Mouse (Mus musculus): ENCODE measurements at regions not wholly inside any gene's neighbourhood (a gene's known extent, or its start where the extent isn't known, plus 50 kb on each side); places are given as distances from the start of the nearest gene placed in this dataset.

DNA sequence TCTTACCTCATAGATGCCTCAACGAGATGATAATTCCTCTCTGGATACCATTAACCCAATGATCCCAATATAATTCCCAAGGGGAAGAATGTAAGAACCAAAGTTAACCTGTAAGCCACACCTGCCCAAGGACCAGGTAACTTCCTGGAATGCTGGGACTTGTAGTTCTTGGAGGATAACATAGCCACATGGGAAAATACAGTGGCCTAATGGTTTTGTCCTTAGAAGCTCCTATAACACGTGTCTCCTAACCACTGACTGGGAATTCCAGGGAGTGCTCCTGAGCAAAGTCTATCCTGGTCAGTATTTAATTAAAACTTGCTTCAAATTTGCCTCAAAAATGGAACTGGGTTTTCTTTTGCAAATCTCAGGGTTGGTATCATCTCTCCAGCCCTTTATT lies 119.9 kb downstream of the Evx1 start:
- DNase-seq: no peak

DNA sequence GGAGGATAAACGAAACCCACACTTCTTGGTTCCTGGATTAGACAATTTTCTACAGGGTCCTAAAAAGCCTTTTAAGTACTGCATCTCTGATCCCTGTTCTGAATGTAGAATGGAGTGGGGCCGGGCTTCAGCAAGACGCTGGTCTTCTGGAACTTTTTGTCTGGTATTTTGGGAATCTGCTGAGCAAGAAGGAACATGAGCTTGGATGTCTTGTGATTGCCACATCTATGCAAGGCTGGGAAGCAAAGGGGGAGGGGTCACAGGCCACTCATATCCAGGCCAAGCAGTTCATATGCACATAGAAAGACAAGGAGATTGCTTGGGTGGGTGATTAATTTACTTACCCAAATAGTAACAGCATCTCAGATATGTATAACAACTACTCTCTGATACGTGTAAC lies 121.5 kb downstream of the Evx1 start:
- no peak for DNase-seq

DNA sequence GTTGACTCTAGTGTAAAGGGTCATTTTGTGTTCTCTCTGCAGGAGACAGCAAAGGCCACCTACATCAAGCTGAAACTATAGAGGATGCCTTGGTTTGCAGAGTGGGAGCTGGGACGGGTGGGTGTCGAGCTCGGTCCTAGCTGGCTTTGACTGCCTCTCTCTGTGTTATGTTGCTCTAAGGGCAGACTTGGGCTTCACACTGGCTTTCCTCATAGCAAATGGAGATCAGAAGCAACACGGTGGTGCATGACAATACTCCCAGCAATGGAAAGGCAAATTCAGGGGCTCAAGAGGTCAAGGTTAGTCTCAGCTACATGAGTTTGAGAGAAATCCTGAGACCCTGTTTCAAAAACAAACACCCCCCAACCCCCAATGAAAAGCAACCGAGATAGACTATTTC lies 122.1 kb downstream of the Evx1 start:
- DNase-seq: no peak

GRCm38 (mm10) chr6:52438366-52438765 lies 125.1 kb downstream of the Evx1 start:
- DNase-seq: no peak

- DNase-seq: no peak
Measured at GRCm38 (mm10) chr6:52439204-52439603, 125.9 kb downstream of the Evx1 start.

GRCm38 (mm10) chr6:52440160-52440559 lies 126.9 kb downstream of the Evx1 start:
- DNase-seq: no peak

DNA sequence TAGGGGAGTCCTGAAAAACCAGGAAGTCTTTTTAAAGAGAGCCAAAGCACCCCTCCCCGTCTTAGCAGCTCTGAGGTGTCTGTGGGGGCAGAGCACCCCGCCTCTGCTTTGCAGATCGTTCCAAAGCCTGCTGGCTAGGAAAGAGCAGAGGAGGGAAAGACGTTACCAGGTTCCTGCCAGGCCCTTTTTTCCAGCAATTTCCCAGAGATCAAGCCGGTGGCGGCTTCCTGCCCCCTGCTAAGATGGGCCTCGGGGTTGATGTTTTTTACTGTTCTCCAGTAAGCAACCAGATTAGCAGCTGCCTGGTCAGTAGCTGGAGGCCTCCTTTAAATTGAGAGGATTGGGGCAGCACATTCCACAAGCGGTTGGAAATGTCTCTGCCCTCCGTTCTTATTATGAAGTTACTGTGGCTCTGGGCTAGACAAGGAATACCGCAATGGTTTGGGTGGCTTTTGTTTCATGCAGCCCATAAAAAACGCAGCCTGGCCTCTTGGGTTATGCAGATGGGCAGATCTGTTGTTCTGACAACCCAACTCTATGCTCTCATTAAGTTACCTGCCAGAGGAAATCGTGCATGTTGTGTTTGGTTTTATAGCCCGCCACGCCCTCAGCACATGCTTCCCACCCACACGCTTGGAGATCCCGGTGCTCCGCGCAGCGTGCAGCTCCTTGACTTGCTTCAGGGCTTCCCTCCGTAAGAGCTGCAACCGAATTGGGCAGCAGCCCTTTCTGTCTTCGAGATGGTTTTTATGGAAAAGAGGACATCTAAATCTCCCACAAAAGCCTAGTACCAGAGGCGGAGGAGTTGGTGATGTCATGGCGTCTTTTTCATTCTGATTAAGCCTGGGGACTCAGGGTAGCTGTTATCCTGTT lies 130.1 kb downstream of the Evx1 start:
- DNase-seq: no peak

DNA sequence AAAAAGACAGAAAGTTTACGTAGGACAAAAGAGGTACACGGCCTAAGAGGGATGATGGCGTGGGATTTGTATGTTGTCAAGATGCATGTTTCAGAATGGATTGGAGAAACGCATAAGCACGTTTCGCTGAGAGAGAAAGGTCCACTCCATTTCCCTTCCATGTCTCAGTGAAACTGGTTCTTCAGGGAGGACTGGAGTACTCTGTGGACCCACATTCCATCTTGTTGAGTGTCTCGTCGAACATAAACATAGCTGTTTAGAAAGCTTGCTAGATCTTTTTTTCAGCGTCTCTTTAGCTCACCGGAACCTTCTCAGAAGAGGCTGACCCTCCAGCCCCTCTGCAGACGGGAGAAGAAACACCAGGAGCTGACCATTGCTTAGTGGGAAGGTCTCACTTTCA lies 145.5 kb downstream of the Evx1 start:
- DNase-seq: no peak

- peak in 1 of 2 experiments; percentile 12 for DNase-seq
Measured at GRCm38 (mm10) chr6:52461186-52461585, 147.9 kb downstream of the Evx1 start.

GRCm38 (mm10) chr6:52463369-52463768 lies 150.1 kb downstream of the Evx1 start:
- no peak for DNase-seq

DNA sequence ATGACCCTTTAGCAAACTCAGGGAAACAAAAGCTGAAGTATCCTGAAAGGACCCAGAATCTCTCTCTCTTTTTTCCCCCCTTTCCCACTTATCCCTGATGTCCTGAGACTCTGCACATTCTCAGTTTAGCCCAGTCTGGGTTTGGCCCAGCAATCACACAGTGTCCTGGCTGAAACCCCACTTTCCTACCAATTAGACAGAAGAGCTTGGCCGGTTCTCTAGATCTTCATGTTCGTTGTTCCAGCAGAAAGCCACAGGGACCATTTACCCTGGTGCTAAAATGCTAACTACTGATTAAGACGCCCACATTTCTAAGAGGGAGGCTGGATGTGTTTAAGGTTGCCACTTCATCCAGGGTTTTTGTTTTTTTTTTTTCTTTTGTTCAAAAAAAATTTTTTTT lies 151.3 kb downstream of the Evx1 start:
- DNase-seq: no peak

GRCm38 (mm10) chr6:52465834-52466525 lies 152.7 kb downstream of the Evx1 start:
- DNase-seq: no peak

GRCm38 (mm10) chr6:52470831-52471230 lies 157.5 kb downstream of the Evx1 start:
- DNase-seq: no peak

DNA sequence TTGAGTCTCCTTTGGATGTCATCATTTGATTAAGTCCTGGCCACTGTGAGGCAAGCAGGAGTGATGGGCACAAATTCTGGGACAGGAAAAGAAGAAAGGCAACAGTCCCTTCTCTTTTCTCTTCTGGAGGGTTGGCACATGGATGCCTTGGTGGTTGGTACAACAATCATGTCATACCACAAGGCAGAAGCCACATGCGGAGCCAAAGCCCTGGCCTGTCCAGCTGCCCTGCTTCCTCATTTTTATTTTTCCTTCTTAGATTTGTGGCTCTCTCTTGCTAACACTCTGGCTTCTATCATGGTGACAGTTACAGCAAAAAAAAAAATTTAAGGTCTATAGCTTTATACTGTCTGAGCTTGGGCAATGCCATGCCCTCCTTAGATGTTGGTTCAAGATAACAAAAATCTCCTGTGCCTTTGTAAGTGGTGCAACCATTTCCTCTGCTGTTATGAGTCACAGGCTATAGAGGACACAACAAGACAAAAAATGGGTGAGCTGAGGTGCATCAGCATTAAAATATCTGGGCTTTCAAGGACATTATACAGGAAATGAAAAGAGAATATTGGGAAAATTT lies 158.2 kb downstream of the Evx1 start:
- DNase-seq: no peak

- DNase-seq: no peak
Measured at GRCm38 (mm10) chr6:52472008-52472407, 158.7 kb downstream of the Evx1 start.

DNA sequence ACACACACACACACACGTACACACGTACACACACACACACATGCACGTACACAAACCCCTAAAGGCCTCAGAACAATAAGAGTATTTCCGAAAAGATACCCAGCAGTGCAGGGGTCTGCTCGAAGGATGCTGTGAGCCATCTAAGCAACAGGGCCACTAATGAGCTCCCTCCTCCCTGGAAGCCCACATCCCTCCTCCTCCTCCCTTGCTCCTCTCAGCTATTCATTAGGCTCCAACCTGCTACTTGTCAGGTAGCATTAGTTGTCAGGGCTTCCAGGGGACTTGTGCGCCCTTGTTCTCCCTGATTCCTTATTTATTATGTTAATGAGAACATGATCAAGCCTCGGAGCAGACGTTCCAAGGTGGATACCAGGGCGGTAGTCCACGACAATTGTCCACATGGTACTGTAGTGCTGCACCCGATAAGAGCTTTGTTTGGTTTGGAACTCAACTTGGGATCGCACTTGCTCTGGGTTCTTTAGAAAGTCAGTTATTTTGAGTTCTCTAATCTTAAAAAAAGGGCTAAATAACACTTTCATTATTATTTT lies 159.8 kb downstream of the Evx1 start:
- no peak for DNase-seq

- DNase-seq: no peak
Measured at GRCm38 (mm10) chr6:52473924-52474323, 160.6 kb downstream of the Evx1 start.

DNA sequence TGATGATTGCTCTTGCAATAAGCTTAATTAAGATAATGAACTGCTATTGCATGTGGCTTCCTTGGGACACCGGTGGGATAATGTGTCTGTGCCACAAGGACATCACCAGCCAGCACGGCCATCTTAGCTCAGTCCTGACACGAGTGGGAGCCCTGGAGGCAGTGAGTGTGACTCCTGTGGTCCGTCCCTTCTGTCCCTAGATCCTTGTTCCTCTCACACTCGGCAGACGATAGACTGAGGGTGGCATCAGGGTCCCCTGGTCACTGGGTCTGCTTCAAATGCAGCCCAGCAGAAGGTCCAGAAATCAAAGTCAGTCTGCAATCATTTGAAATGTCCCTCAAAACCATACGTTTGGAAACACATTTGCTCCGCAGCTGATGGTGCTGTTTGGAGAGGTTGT lies 162.4 kb downstream of the Evx1 start:
- DNase-seq: no peak

DNA sequence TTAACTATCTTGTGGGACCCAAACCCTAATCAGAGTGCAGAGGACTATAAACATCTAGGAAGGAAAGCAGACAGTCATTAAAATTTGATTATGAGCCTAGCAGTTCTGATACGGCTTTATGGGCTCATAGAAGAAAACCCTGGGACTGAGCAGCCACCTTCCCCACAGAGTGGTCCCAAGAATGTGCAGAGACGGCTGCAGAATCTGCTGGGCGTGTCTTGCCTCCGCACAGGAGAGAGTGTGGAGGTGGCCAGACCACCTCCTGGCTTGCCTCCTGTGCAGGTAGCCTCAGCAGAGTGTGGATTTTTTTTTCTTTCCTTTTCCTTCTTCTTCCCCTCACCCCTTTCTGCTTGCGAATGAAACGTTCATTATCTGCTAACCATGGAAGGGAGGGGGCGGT lies 163.3 kb downstream of the Hibadh start:
- no peak for DNase-seq

- no peak for DNase-seq
Measured at GRCm38 (mm10) chr6:52477380-52477779, 162.8 kb downstream of the Hibadh start.

GRCm38 (mm10) chr6:52478624-52479023 lies 161.6 kb downstream of the Hibadh start:
- DNase-seq: no peak

DNA sequence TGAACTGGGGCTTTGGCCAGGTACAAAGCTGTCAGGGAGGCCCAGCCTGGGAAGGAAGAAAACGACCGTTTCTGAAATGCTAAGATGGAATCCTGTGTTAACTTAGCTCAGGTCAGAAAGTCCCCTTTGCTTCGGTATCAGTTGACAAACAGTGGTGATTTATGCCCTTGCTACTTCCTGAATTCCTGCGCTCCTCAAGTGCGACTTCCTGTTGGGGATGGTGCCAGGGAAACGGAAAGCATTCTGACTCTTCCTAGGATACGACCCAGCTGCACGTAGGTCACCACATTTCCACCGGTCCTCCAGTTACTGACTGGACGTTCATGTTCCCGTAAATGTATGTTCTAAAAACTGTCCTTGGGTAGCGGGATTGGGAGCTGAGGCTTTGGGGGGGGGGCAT lies 161.0 kb downstream of the Hibadh start:
- DNase-seq: no peak

GRCm38 (mm10) chr6:52481975-52482374 lies 158.2 kb downstream of the Hibadh start:
- no peak for DNase-seq

DNA sequence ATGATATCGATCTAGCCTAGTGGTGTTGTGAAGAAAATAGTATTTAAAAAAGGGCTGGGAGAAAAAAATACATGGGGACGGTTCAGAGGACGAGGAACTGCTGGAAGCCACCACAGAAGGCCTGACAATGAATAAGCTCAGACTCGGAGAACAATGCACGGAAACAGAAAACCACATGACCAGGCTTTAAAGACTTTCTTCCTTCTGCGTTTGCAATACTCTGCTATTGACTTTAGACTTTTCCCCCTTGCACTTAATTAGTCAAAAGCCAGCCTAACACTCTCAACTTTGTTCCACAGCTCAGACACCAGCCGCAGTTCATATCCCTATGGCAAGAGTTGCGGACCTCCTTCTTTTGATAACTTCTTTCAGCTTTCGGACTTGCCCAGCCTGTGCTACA lies 154.0 kb downstream of the Hibadh start:
- no peak for DNase-seq
